ENCODE assay signal across 9 mouse cellular contexts in the genomic region with DNA sequence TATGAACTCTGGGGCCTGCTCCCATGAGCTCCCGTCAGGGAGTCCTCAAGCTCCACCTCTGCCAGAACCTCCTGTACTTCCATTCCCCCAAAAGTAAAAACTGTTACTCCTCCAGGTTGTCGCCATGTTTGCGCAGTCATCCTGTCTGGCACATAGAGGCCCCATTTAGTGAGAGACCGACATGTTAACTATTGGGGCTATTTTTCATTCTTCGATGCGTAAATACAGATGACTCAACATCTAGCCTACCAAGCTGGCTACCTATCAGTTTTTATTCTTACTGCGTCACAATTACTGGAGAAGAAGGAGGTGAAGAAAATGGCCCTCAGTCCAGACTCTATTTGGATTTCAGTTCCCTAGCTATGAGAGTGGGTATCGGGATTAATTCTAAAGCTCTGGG.
DNase-seq lines count a peak whose midpoint lies in the region; ATAC-seq and TF ChIP-seq lines count a peak whose summit lies in the region.
"Had no signal": no experiment of that assay in that cellular context is flagged by ENCODE, and none has a peak within 500 bp of the region (broad histone marks: within the 10 kb centered on the region; RNA-seq: fewer than 3 reads in every experiment).

No protein-coding gene starts in this region.

- whole genome bisulfite sequencing in heart, embryonic 12.5 days, result 79% methylated on average over 8 of the region's 8 CpGs
- 67% methylated on average over 8 of the region's 8 CpGs for WGBS in forebrain, embryonic 16.5 days
- WGBS in liver, embryonic 16.5 days (ENCODE audit: insufficient replicate concordance), result 67% methylated on average over 8 of the region's 8 CpGs

- no peak overlapping the region for H3K27ac ChIP-seq in heart, embryonic 12.5 days (ENCODE audit: poor library complexity, severe bottlenecking)
- H3K27ac ChIP-seq in CH12.LX (ENCODE audit: insufficient read depth, low read depth), result no peak overlapping the region
- H3K27ac ChIP-seq in forebrain, embryonic 16.5 days (ENCODE audit: low read length), result no peak overlapping the region
- H3K27ac ChIP-seq in liver, embryonic 16.5 days (ENCODE audit: low read length), result no peak overlapping the region

- H3K9me3 ChIP-seq in heart, embryonic 12.5 days (replicated peaks), result no peaks in the 10 kb centered on the region
- no peaks in the 10 kb centered on the region for H3K9me3 ChIP-seq in CH12.LX (replicated peaks; ENCODE audit: low read length)
- H3K9me3 ChIP-seq in forebrain, embryonic 16.5 days (ENCODE audit: control insufficient read depth, low read length), result no peaks in the 10 kb centered on the region
- H3K9me3 ChIP-seq in liver, embryonic 16.5 days (replicated peaks; ENCODE audit: control insufficient read depth, low read length), result no peaks in the 10 kb centered on the region

- peak overlapping the region; percentile 70 for H3K4me3 ChIP-seq in heart, embryonic 12.5 days
- peak overlapping the region in 1 of 3 experiments; percentile 83 for H3K4me3 ChIP-seq in CH12.LX (replicated peaks in 1 of 3; ENCODE audit: low read depth in 2 of 3, low read length in 2 of 3, poor library complexity in 1 of 3)
- peak overlapping the region; percentile 82 for H3K4me3 ChIP-seq in forebrain, embryonic 16.5 days (replicated peaks; ENCODE audit: low read length)
- H3K4me3 ChIP-seq in liver, embryonic 16.5 days (ENCODE audit: low read depth, low read length), result peak overlapping the region; percentile 65

- TF ChIP-seq CTCF in CH12.LX (conservative IDR thresholded peaks at IDR 0.05 in 1 of 2, IDR thresholded peaks at IDR 0.05 in 1 of 2; ENCODE audit: low read depth in 2 of 2, low read length in 2 of 2), result no peak

- peaks cover 46% of the 10 kb centered on the region for H3K27me3 ChIP-seq in heart, embryonic 12.5 days (replicated peaks)
- H3K27me3 ChIP-seq in CH12.LX (replicated peaks), result no peaks in the 10 kb centered on the region
- H3K27me3 ChIP-seq in forebrain, embryonic 16.5 days (replicated peaks; ENCODE audit: control insufficient read depth, insufficient read depth, low read length), result peaks cover 35% of the 10 kb centered on the region
- H3K27me3 ChIP-seq in liver, embryonic 16.5 days (ENCODE audit: control insufficient read depth, insufficient read depth, low read depth, low read length), result peaks cover 54% of the 10 kb centered on the region
- H3K27me3 ChIP-seq: Patski had no signal

- no peak for ATAC-seq in heart, embryonic 12.5 days (ENCODE audit: insufficient number of reproducible peaks, low FRiP score)
- no peak for ATAC-seq in forebrain, embryonic 16.5 days
- ATAC-seq in liver, embryonic 16.5 days (ENCODE audit: low read depth), result no peak
- ATAC-seq in megakaryocyte-erythroid progenitor cell, adult 5-6 weeks (replicated peaks; ENCODE audit: low FRiP score, low TSS enrichment, poor library complexity, severe bottlenecking), result no peak

- in situ Hi-C loops in CH12.LX (cut with MboI; ENCODE audit: low pct_ligation_motif_present, low pct_unique_long_range_greater_than_20kb, low sequenced_read_pairs), result loop anchor here (25.0 kb wide), 1 partner anchor 172 kb away; a partner anchor contains a TSS

- no peak for DNase-seq in heart, postnatal 10 days
- no peak for DNase-seq in CH12.LX (ENCODE audit: extremely low read depth)
- DNase-seq in yolk sac, embryonic 10.5 days (ENCODE audit: low spot score), result no peak
- no peak for DNase-seq in layer of hippocampus, adult 9-10 months (ENCODE audit: low spot score)

- no peak for TF ChIP-seq EP300 in CH12.LX (IDR thresholded peaks at IDR 0.05; ENCODE audit: low read length)

- peaks cover 40% of the 10 kb centered on the region for H3K79me2 ChIP-seq in CH12.LX (replicated peaks; ENCODE audit: control insufficient read depth, extremely low read depth, insufficient read depth, poor library complexity, severe bottlenecking)

- intact Hi-C loops in heart, postnatal 10 days (cut with DNase I), result loop anchor here (2.0 kb wide), 3 partner anchors 23 to 183 kb away; a partner anchor contains a TSS

- H3K36me3 ChIP-seq in heart, embryonic 12.5 days, result no peaks in the 10 kb centered on the region
- peaks cover 0 to 51% of the 10 kb centered on the region in 2 experiments for H3K36me3 ChIP-seq in CH12.LX (replicated peaks in 1 of 2; ENCODE audit: control insufficient read depth in 1 of 2, insufficient read depth in 1 of 2, low read length in 1 of 2)
- no peaks in the 10 kb centered on the region for H3K36me3 ChIP-seq in forebrain, embryonic 16.5 days (ENCODE audit: control insufficient read depth, insufficient read depth)
- no peaks in the 10 kb centered on the region for H3K36me3 ChIP-seq in liver, embryonic 16.5 days (ENCODE audit: control insufficient read depth, insufficient read depth)

- no peak for TF ChIP-seq RAD21 in CH12.LX (IDR thresholded peaks at IDR 0.05; ENCODE audit: low read depth, low read length)

- peak overlapping the region; percentile 68; the same call in 1 of the 2 replicates for H3K9ac ChIP-seq in heart, embryonic 12.5 days
- H3K9ac ChIP-seq in CH12.LX (ENCODE audit: insufficient read depth, low read depth), result 0 out of 2 replicates have a peak overlapping the region, but pooled peaks have one; percentile 95
- peak overlapping the region; percentile 70 for H3K9ac ChIP-seq in forebrain, embryonic 16.5 days (replicated peaks; ENCODE audit: low read depth, low read length)
- H3K9ac ChIP-seq in liver, embryonic 16.5 days (ENCODE audit: low read depth, low read length), result no peak overlapping the region

- peaks cover 10% of the 10 kb centered on the region for H3K4me1 ChIP-seq in heart, embryonic 12.5 days (replicated peaks)
- peaks cover 0 to 38% of the 10 kb centered on the region in 2 experiments; a peak in 2 of 4 replicates for H3K4me1 ChIP-seq in CH12.LX (ENCODE audit: control insufficient read depth in 1 of 2, insufficient read depth in 2 of 2)
- peaks cover 33% of the 10 kb centered on the region for H3K4me1 ChIP-seq in forebrain, embryonic 16.5 days (replicated peaks; ENCODE audit: control insufficient read depth, insufficient read depth, low read length)
- H3K4me1 ChIP-seq in liver, embryonic 16.5 days (ENCODE audit: control insufficient read depth, low read depth, low read length), result peaks cover 7% of the 10 kb centered on the region

- dilution Hi-C loops in CH12.LX (cut with MboI; ENCODE audit: extremely low pct_ligation_motif_present, extremely low pct_unique_long_range_greater_than_20kb, low sequenced_read_pairs), result no loop called here

- no peak for TF ChIP-seq POLR2A in CH12.LX (IDR thresholded peaks at IDR 0.05; ENCODE audit: low read depth, low read length)

- peak overlapping the region; percentile 98 for H3K4me2 ChIP-seq in heart, embryonic 12.5 days
- peak overlapping the region; percentile 89 for H3K4me2 ChIP-seq in CH12.LX (ENCODE audit: insufficient read depth, low read depth, poor library complexity, severe bottlenecking)
- peak overlapping the region; percentile 100 for H3K4me2 ChIP-seq in forebrain, embryonic 16.5 days (ENCODE audit: low read length)
- peak overlapping the region; percentile 92 for H3K4me2 ChIP-seq in liver, embryonic 16.5 days (ENCODE audit: low read depth, low read length)

TF ChIP-seq in CH12.LX, 34 proteins besides CTCF, POLR2A, EP300 and RAD21:
- no peak for TF ChIP-seq MYC (IDR thresholded peaks at IDR 0.05; ENCODE audit: low read depth, low read length)
- TF ChIP-seq TCF12 (IDR thresholded peaks at IDR 0.05; ENCODE audit: low read depth, low read length), result no peak
- TF ChIP-seq IRF4 (IDR thresholded peaks at IDR 0.05; ENCODE audit: low read depth, low read length), result no peak
- TF ChIP-seq E2F4 (IDR thresholded peaks at IDR 0.05; ENCODE audit: insufficient replicate concordance, low read depth, low read length), result no peak
- no peak for TF ChIP-seq ZC3H11A (IDR thresholded peaks at IDR 0.05; ENCODE audit: low read depth, low read length)
- TF ChIP-seq KAT2A (IDR thresholded peaks at IDR 0.05; ENCODE audit: insufficient replicate concordance, low read length), result no peak
- TF ChIP-seq SIN3A (IDR thresholded peaks at IDR 0.05; ENCODE audit: low read length), result no peak
- TF ChIP-seq MAFK (IDR thresholded peaks at IDR 0.05; ENCODE audit: insufficient replicate concordance, low read length), result no peak
